In the genomic region with DNA sequence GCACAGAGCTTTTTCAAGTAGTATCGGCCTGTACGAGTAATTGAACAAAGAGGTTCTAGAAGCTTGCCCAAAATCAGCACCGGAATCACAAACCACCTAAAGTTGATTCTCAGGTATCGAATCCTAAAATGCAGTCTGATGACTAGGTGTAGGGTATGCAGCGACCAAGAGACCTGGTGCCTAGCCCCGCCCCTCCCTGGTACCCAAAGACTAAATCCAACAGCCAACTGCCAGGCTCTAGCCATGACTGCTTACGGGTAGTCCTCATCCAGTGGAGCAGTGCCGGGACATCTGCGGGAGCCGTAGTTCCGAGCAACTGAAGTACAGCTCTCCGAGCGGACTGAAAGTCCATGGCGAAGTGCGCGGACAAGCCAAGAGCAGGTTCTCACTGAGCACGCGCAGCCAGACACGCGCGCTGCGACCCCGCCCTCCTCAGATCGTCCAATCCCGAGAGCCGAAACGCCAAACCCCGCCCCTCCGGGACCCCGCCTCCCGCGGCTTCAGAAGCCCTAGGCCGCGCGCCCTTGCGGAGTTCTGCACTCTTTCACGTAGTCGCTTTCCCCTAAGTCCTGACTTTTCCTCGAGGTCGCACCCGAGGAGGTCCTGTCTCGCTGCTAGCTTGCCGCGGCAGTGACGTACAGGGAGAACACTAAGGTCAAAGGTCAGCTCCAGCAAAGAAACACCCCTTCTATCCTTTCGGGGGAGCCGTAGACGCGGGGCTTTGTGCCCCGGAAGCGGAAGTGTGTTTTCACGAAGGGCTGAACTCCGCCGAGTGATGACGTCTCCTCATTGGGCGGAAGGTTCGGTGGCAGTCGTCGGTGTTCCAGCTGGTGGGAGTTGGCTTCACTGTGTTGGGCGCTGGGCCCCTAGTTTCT, we compare ENCODE assay signal across 8 mouse cellular contexts. TPM values are rescaled to one million over a fixed set of nuclear protein-coding genes. Genes with fewer than 3 reads are reported as not detected.
A peak's percentile ranks its signal among the peaks of the same experiment; 100 is the strongest.
DNase-seq lines count a peak whose midpoint lies in the region; ATAC-seq and TF ChIP-seq lines count a peak whose summit lies in the region.
"Not testable (repeated sequence)": the region's sequence is repeated elsewhere in the genome, so short reads cannot be mapped to it uniquely, and the experiment has no call there.

A gene (minus strand): TSS at position 385 of the 875 bp plus-strand sequence.
A gene (plus strand): TSS at position 537 of the 875 bp plus-strand sequence.

- not testable (repeated sequence) for TF ChIP-seq EP300 in CH12.LX (IDR thresholded peaks at IDR 0.05; ENCODE audit: low read length); heart, postnatal 0 days (IDR thresholded peaks at IDR 0.05; ENCODE audit: low read depth)

- H3K27ac ChIP-seq in CH12.LX (ENCODE audit: insufficient read depth, low read depth) = peak within 1 kb of the TSS; percentile 34
- peak within 1 kb of the TSS; percentile 79 for H3K27ac ChIP-seq in forebrain, embryonic 12.5 days
- H3K27ac ChIP-seq in heart, postnatal 0 days (ENCODE audit: low read depth) = peak within 1 kb of the TSS; percentile 97
- H3K27ac ChIP-seq in liver, embryonic 16.5 days (ENCODE audit: low read length) = peak within 1 kb of the TSS; percentile 87
- peak within 1 kb of the TSS; percentile 81 for H3K27ac ChIP-seq in neural tube, embryonic 13.5 days (replicated peaks)
- peak within 1 kb of the TSS; percentile 97 for H3K27ac ChIP-seq in testis, adult 2 months (ENCODE audit: control insufficient read depth, insufficient read depth, low read depth, low read length)

- H3K9me3 ChIP-seq in CH12.LX (replicated peaks; ENCODE audit: low read length); forebrain, embryonic 12.5 days; heart, postnatal 0 days (replicated peaks; ENCODE audit: control insufficient read depth, low read length); liver, embryonic 16.5 days (replicated peaks; ENCODE audit: control insufficient read depth, low read length); neural tube, embryonic 13.5 days: not testable (repeated sequence)

- dilution Hi-C loops in CH12.LX (cut with MboI; ENCODE audit: extremely low pct_ligation_motif_present, extremely low pct_unique_long_range_greater_than_20kb, low sequenced_read_pairs) = not testable (repeated sequence)

- TF ChIP-seq RAD21 in CH12.LX (IDR thresholded peaks at IDR 0.05; ENCODE audit: low read depth, low read length) = not testable (repeated sequence)

- peak; percentile 92 for DNase-seq in CH12.LX (ENCODE audit: extremely low read depth)
- peak; percentile 88 for DNase-seq in c-Kit-positive CD71-positive TER-119-negative erythroid progenitor cells, embryonic 14.5 days (ENCODE audit: low read depth)
- peak; percentile 92 for DNase-seq in heart, postnatal 0 days (ENCODE audit: low spot score)
- peak; percentile 97 to 98 for DNase-seq in kidney, postnatal 4 days

- not testable (repeated sequence) for H3K27me3 ChIP-seq in CH12.LX (replicated peaks); forebrain, embryonic 12.5 days; heart, postnatal 0 days (ENCODE audit: control insufficient read depth, insufficient read depth, low read length); liver, embryonic 16.5 days (ENCODE audit: control insufficient read depth, insufficient read depth, low read depth, low read length); neural tube, embryonic 13.5 days; testis, adult 2 months (ENCODE audit: control insufficient read depth, insufficient read depth, low read length)

- TF ChIP-seq POLR2A in CH12.LX (IDR thresholded peaks at IDR 0.05; ENCODE audit: low read depth, low read length) = peak; percentile 79
- TF ChIP-seq POLR2A in testis, adult 2 months (IDR thresholded peaks at IDR 0.05; ENCODE audit: control insufficient read depth, low read depth, low read length) = peak; percentile 74; the same call in 1 of the 2 replicates

- TF ChIP-seq CTCF in CH12.LX (conservative IDR thresholded peaks at IDR 0.05 in 1 of 2, IDR thresholded peaks at IDR 0.05 in 1 of 2; ENCODE audit: low read depth in 2 of 2, low read length in 2 of 2); heart, postnatal 0 days (IDR thresholded peaks at IDR 0.05; ENCODE audit: low read depth); testis, adult 2 months (IDR thresholded peaks at IDR 0.05; ENCODE audit: control insufficient read depth, insufficient read depth, insufficient replicate concordance, low read depth, low read length): not testable (repeated sequence)

- peak; percentile 99 for ATAC-seq in forebrain, embryonic 12.5 days (ENCODE audit: low FRiP score)
- ATAC-seq in heart, postnatal 0 days (ENCODE audit: insufficient read depth, low read depth) = peak; percentile 97
- peak; percentile 96 for ATAC-seq in liver, embryonic 16.5 days (ENCODE audit: low read depth)
- peak; percentile 98 for ATAC-seq in neural tube, embryonic 13.5 days (ENCODE audit: low read depth)

- H3K9ac ChIP-seq in CH12.LX (ENCODE audit: insufficient read depth, low read depth) = peak within 1 kb of the TSS; percentile 62
- H3K9ac ChIP-seq in forebrain, embryonic 12.5 days = peak within 1 kb of the TSS; percentile 82
- H3K9ac ChIP-seq in heart, postnatal 0 days (replicated peaks; ENCODE audit: low read depth, low read length) = peak within 1 kb of the TSS; percentile 82
- peak within 1 kb of the TSS; percentile 83 for H3K9ac ChIP-seq in liver, embryonic 16.5 days (ENCODE audit: low read depth, low read length)
- H3K9ac ChIP-seq in neural tube, embryonic 13.5 days = peak within 1 kb of the TSS; percentile 80

- in situ Hi-C loops in CH12.LX (cut with MboI; ENCODE audit: low pct_ligation_motif_present, low pct_unique_long_range_greater_than_20kb, low sequenced_read_pairs) = not testable (repeated sequence)

- peaks cover 12% of the 10 kb centered on the region; the same call in 1 of the 2 replicates for H3K79me2 ChIP-seq in CH12.LX (replicated peaks; ENCODE audit: control insufficient read depth, extremely low read depth, insufficient read depth, poor library complexity, severe bottlenecking)

- under 1% methylated on average over 60 of the region's 60 CpGs for WGBS in forebrain, embryonic 12.5 days
- WGBS in heart, postnatal 0 days = under 1% methylated on average over 58 of the region's 60 CpGs
- WGBS in liver, embryonic 16.5 days (ENCODE audit: insufficient replicate concordance) = under 1% methylated on average over 60 of the region's 60 CpGs
- under 1% methylated on average over 60 of the region's 60 CpGs for WGBS in neural tube, embryonic 13.5 days

- H3K4me3 ChIP-seq in CH12.LX (replicated peaks in 1 of 3; ENCODE audit: low read depth in 2 of 3, low read length in 2 of 3, poor library complexity in 1 of 3) = peak within 1 kb of the TSS; percentile 47 to 82 (median 65)
- H3K4me3 ChIP-seq in forebrain, embryonic 12.5 days (replicated peaks) = peak within 1 kb of the TSS; percentile 71
- peak within 1 kb of the TSS; percentile 75 for H3K4me3 ChIP-seq in heart, postnatal 0 days (ENCODE audit: low read depth, low read length)
- peak within 1 kb of the TSS; percentile 77 for H3K4me3 ChIP-seq in liver, embryonic 16.5 days (ENCODE audit: low read depth, low read length)
- peak within 1 kb of the TSS; percentile 70 for H3K4me3 ChIP-seq in neural tube, embryonic 13.5 days
- peak within 1 kb of the TSS; percentile 97 for H3K4me3 ChIP-seq in testis, adult 2 months (ENCODE audit: control insufficient read depth, low read depth, low read length)

- peaks cover 0 to 16% of the 10 kb centered on the region in 2 experiments for H3K36me3 ChIP-seq in CH12.LX (replicated peaks in 1 of 2; ENCODE audit: control insufficient read depth in 1 of 2, insufficient read depth in 1 of 2, low read length in 1 of 2)
- not testable (repeated sequence) for H3K36me3 ChIP-seq in forebrain, embryonic 12.5 days (replicated peaks); heart, postnatal 0 days (replicated peaks; ENCODE audit: control insufficient read depth, insufficient read depth, low read length); liver, embryonic 16.5 days (ENCODE audit: control insufficient read depth, insufficient read depth); neural tube, embryonic 13.5 days; testis, adult 2 months (ENCODE audit: control insufficient read depth, insufficient read depth, low read length)

- H3K4me1 ChIP-seq in CH12.LX (ENCODE audit: control insufficient read depth in 1 of 2, insufficient read depth in 2 of 2) = peaks cover 4 to 12% of the 10 kb centered on the region in 2 experiments; a peak in 2 of 4 replicates
- H3K4me1 ChIP-seq in forebrain, embryonic 12.5 days; heart, postnatal 0 days (ENCODE audit: control insufficient read depth, insufficient read depth); liver, embryonic 16.5 days (ENCODE audit: control insufficient read depth, low read depth, low read length); neural tube, embryonic 13.5 days (replicated peaks); testis, adult 2 months (ENCODE audit: control insufficient read depth, insufficient read depth, low read length): not testable (repeated sequence)

- H3K4me2 ChIP-seq in CH12.LX (ENCODE audit: insufficient read depth, low read depth, poor library complexity, severe bottlenecking) = peak within 1 kb of the TSS; percentile 81
- H3K4me2 ChIP-seq in forebrain, embryonic 12.5 days = peak within 1 kb of the TSS; percentile 56
- peak within 1 kb of the TSS; percentile 64 for H3K4me2 ChIP-seq in heart, postnatal 0 days (ENCODE audit: low read depth, low read length)
- peak within 1 kb of the TSS; percentile 76 for H3K4me2 ChIP-seq in liver, embryonic 16.5 days (ENCODE audit: low read depth, low read length)
- H3K4me2 ChIP-seq in neural tube, embryonic 13.5 days = peak within 1 kb of the TSS; percentile 65

RNA-seq across cellular contexts. Expression of the first gene that starts in this region (rescaled TPM):
- total RNA-seq in CH12.LX (2012; rRNA removed) = 14.8 and 16.8 TPM in 2 replicates
- 31.0 and 35.9 TPM in 2 replicates for total RNA-seq in CH12.LX (2014; rRNA removed)
- 13.7 and 15.0 TPM in 2 replicates for polyA plus RNA-seq in CH12.LX (2012; ENCODE audit: insufficient read length, low read depth)
- 35.8 and 36.7 TPM in 2 replicates for polyA plus RNA-seq in forebrain, embryonic 12.5 days (2016; fragmentation: Nextera tagmentation; extraction: Ambion mirVana)
- 5.6 and 19.1 TPM in 2 replicates for total RNA-seq in heart, postnatal 0 days (2014; rRNA removed; ENCODE audit: low replicate concordance)
- 15.3 and 18.0 TPM in 2 replicates for polyA plus RNA-seq in heart, postnatal 0 days (2015; fragmentation: Nextera tagmentation; extraction: Ambion mirVana)
- 35.6 and 36.5 TPM in 2 replicates for polyA plus RNA-seq in liver, embryonic 16.5 days (2015; fragmentation: Nextera tagmentation; extraction: Ambion mirVana)
- polyA plus RNA-seq in neural tube, embryonic 13.5 days (2015; fragmentation: Nextera tagmentation; extraction: Ambion mirVana) = 31.7 and 33.9 TPM in 2 replicates
- polyA plus RNA-seq in testis, adult 2 months (2012; rRNA removed) = 6.9 and 8.6 TPM in 2 replicates

RNA-seq across cellular contexts. Expression of the second gene that starts in this region (rescaled TPM):
- total RNA-seq in CH12.LX (2012; rRNA removed) (70.7 and 78.6 TPM in 2 replicates), CH12.LX (2014; rRNA removed) (101 and 127 TPM in 2 replicates)
- 126 and 161 TPM in 2 replicates for polyA plus RNA-seq in CH12.LX (2012; ENCODE audit: insufficient read length, low read depth)
- 144 and 166 TPM in 2 replicates for polyA plus RNA-seq in forebrain, embryonic 12.5 days (2016; fragmentation: Nextera tagmentation; extraction: Ambion mirVana)
- 50.7 and 51.4 TPM in 2 replicates for total RNA-seq in heart, postnatal 0 days (2014; rRNA removed; ENCODE audit: low replicate concordance)
- 134 and 142 TPM in 2 replicates for polyA plus RNA-seq in heart, postnatal 0 days (2015; fragmentation: Nextera tagmentation; extraction: Ambion mirVana)
- polyA plus RNA-seq in liver, embryonic 16.5 days (2015; fragmentation: Nextera tagmentation; extraction: Ambion mirVana) = 72.2 and 72.5 TPM in 2 replicates
- 193 and 210 TPM in 2 replicates for polyA plus RNA-seq in neural tube, embryonic 13.5 days (2015; fragmentation: Nextera tagmentation; extraction: Ambion mirVana)
- polyA plus RNA-seq in testis, adult 2 months (2012; rRNA removed) = 19.5 and 20.1 TPM in 2 replicates

Comparison
In these comparisons a context has a peak if more than half of its experiments do, and no peak if none do; other contexts are left out.
1. Peak in every context shown above with its lines: DNase-seq, ATAC-seq, H3K4me3 ChIP-seq and H3K27ac ChIP-seq.
2. H3K27ac ChIP-seq: peak in every context shown above with its lines; median percentile 97 in heart, postnatal 0 days; 97 in testis, adult 2 months; 87 in liver, embryonic 16.5 days; 81 in neural tube, embryonic 13.5 days; 79 in forebrain, embryonic 12.5 days; 34 in CH12.LX.